Mouse (Mus musculus) kidney, adult 2 months (tissue): ENCODE measurements around the gene Thbs4.
A peak's percentile ranks its signal among the peaks of the same experiment; 100 is the strongest.

Experiments
- CTCF ChIP-seq: fragments of 200-500 bp; conservative IDR thresholded peaks from 2 replicates; pipeline ENCODE4 v1.5.1; 2011; ENCODE audit warnings: low read depth, mild to moderate bottlenecking, control low read depth, low read length, moderate library complexity, mixed read lengths; ENCODE audit not compliant: insufficient read depth, insufficient read length
- POLR2A ChIP-seq: fragments of 200-500 bp; IDR thresholded peaks from one replicate; pipeline ENCODE4 v1.6.1; 2011; ENCODE audit warnings: low read depth, low read length, control low read depth

DNA sequence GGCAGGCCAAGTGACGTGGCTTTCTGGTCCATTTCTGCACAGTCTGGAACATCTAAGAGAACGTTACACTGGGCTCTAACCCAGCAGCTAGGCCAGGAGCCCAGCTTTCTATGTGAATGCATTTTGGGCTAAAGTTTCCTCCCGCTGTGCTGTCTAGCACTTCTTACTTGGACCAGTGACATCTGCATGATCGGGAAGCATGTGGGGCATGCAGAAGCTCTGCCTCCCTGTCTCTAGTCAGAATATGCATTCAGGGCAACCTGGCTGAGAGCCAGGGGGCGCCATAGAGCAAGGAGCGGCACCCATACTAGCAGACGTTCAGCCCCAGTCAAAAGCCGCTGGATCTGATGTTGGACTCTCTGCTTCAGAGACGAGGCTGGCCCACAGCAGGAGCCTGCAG, 61.4 kb downstream of the Thbs4 start:
- TF ChIP-seq CTCF (peak; percentile 60), POLR2A (no peak)
